Mouse (Mus musculus) intestine, embryonic 14.5 days (tissue): Measurements from ENCODE around the gene Pus7. TPM values are rescaled to one million over a fixed set of nuclear protein-coding genes. Genes with fewer than 3 reads are reported as not detected.
A peak's percentile ranks its signal among the peaks of the same experiment; 100 is the strongest.

Experiments
- ATAC-seq: fragments of 200-750 bp; cut with Nextera tagmentation; replicated peaks from 2 replicates; pipeline ENCODE4 v1.8.0; 2017; ENCODE audit warnings: low read depth, moderate number of reproducible peaks, moderate TSS enrichment, moderate library complexity; ENCODE audit not compliant: low FRiP score, low TSS enrichment
- DNase-seq: peaks from one replicate; pipeline ENCODE4 v3.0.0-alpha.2; 2018; ENCODE audit warnings: low spot score
- H3K27ac ChIP-seq: fragments of 300-500 bp; sonication (generic); 2 replicates; pipeline ENCODE4 v1.5.1; 2014; ENCODE audit warnings: low read depth, mild to moderate bottlenecking, control low read depth
- H3K27me3 ChIP-seq: fragments of 300-500 bp; sonication (generic); replicated peaks from 2 replicates; pipeline ENCODE4 v1.6.1; 2014; ENCODE audit warnings: low read length, control low read depth; ENCODE audit not compliant: control insufficient read depth, insufficient read depth
- H3K36me3 ChIP-seq: fragments of 300-500 bp; sonication (generic); 2 replicates; pipeline ENCODE4 v1.6.1; 2014; ENCODE audit warnings: low read length, control low read depth; ENCODE audit not compliant: control insufficient read depth, insufficient read depth
- H3K4me1 ChIP-seq: fragments of 300-500 bp; sonication (generic); replicated peaks from 2 replicates; pipeline ENCODE4 v1.6.1; 2014; ENCODE audit warnings: low read length, control low read depth, mixed read lengths; ENCODE audit not compliant: control insufficient read depth, insufficient read depth
- H3K4me2 ChIP-seq: fragments of 300-500 bp; sonication (generic); 2 replicates; pipeline ENCODE4 v1.6.1; 2014; ENCODE audit warnings: low read length
- H3K4me3 ChIP-seq: fragments of 300-500 bp; sonication (generic); 2 replicates; pipeline ENCODE4 v1.5.1; 2014; ENCODE audit warnings: low read depth, low read length, control low read depth, mixed read lengths
- H3K9ac ChIP-seq: fragments of 300-500 bp; sonication (generic); 2 replicates; pipeline ENCODE4 v1.6.1; 2014; ENCODE audit warnings: mild to moderate bottlenecking, low read length
- H3K9me3 ChIP-seq: fragments of 300-500 bp; sonication (generic); 2 replicates; pipeline ENCODE4 v1.6.1; 2016; ENCODE audit warnings: low read length, control low read depth; ENCODE audit not compliant: control insufficient read depth
- WGBS: fragments of 180-500 bp; shearing (Covaris S2); extraction: QIAGEN DNeasy Blood & Tissue Kit; methylation state at CpG from one replicate; pipeline ENCODE4 v1.1.7; 2014; 5-methylcytosine and 5-hydroxymethylcytosine counted together
- polyA plus RNA-seq: library from polyadenylated mRNA; unstranded; fragments of >200 nt; fragmentation: Nextera tagmentation; extraction: Ambion mirVana; gene quantifications from 2 replicates; pipeline ENCODE4 v1.2.1, GENCODE M21; 2014

Pus7 gene
- polyA plus RNA-seq, 1 experiment from 2014 or later: 36.3 TPM

- H3K4me1 ChIP-seq: no peaks in the 10 kb centered on the region
- no peaks in the 10 kb centered on the region for H3K27me3 ChIP-seq
- ATAC-seq (no peak), DNase-seq (no peak)
- H3K27ac ChIP-seq: no peak overlapping the region
- H3K4me2 ChIP-seq: no peak overlapping the region
- WGBS: 90% methylated on average over 5 of the region's 5 CpGs
- no peak overlapping the region for H3K9ac ChIP-seq
- H3K36me3 ChIP-seq: peaks cover 65% of the 10 kb centered on the region
- no peak overlapping the region for H3K4me3 ChIP-seq
- H3K9me3 ChIP-seq: no peaks in the 10 kb centered on the region
Measured at GRCm38 (mm10) chr5:23764557-23764956, 19.0 kb downstream of the Pus7 start.

GRCm38 (mm10) chr5:23762531-23762930, 21.0 kb downstream of the Pus7 start:
- H3K4me3 ChIP-seq: no peak overlapping the region
- H3K27ac ChIP-seq: no peak overlapping the region
- 94% methylated on average over 6 of the region's 6 CpGs for WGBS
- no peak overlapping the region for H3K4me2 ChIP-seq
- peaks cover 63% of the 10 kb centered on the region for H3K36me3 ChIP-seq
- no peak for DNase-seq
- no peaks in the 10 kb centered on the region for H3K9me3 ChIP-seq
- H3K4me1 ChIP-seq: no peaks in the 10 kb centered on the region
- no peaks in the 10 kb centered on the region for H3K27me3 ChIP-seq
- H3K9ac ChIP-seq: no peak overlapping the region
- ATAC-seq: no peak

- 59% methylated on average over 2 of the region's 2 CpGs for WGBS
- Histone ChIP-seq H3K36me3 (peaks cover 65% of the 10 kb centered on the region), H3K9ac (no peak overlapping the region), H3K9me3 (no peaks in the 10 kb centered on the region), H3K4me2 (no peak overlapping the region), H3K27me3 (no peaks in the 10 kb centered on the region), H3K4me3 (no peak overlapping the region), H3K4me1 (no peaks in the 10 kb centered on the region), H3K27ac (no peak overlapping the region)
- ATAC-seq (no peak), DNase-seq (peak; percentile 68)
Measured at GRCm38 (mm10) chr5:23758633-23759032, 24.9 kb downstream of the Pus7 start.

- DNase-seq: no peak
- Histone ChIP-seq H3K4me1 (no peaks in the 10 kb centered on the region), H3K27me3 (no peaks in the 10 kb centered on the region), H3K4me3 (no peak overlapping the region), H3K9ac (no peak overlapping the region), H3K27ac (no peak overlapping the region), H3K9me3 (no peaks in the 10 kb centered on the region), H3K4me2 (no peak overlapping the region), H3K36me3 (peaks cover 53% of the 10 kb centered on the region)
- 96% methylated on average over 4 of the region's 4 CpGs for WGBS
- ATAC-seq: no peak
Measured at GRCm38 (mm10) chr5:23756368-23756767, 27.1 kb downstream of the Pus7 start.

- WGBS: 96% methylated on average over 9 of the region's 9 CpGs
- H3K9ac ChIP-seq: no peak overlapping the region
- H3K4me2 ChIP-seq: no peak overlapping the region
- H3K27ac ChIP-seq: no peak overlapping the region
- ATAC-seq (no peak), DNase-seq (no peak)
- H3K9me3 ChIP-seq: no peaks in the 10 kb centered on the region
- peaks cover 54% of the 10 kb centered on the region for H3K36me3 ChIP-seq
- no peaks in the 10 kb centered on the region for H3K4me1 ChIP-seq
- H3K4me3 ChIP-seq: no peak overlapping the region
- no peaks in the 10 kb centered on the region for H3K27me3 ChIP-seq
Measured at GRCm38 (mm10) chr5:23755591-23755990, 27.9 kb downstream of the Pus7 start.

- ATAC-seq (no peak), DNase-seq (no peak)
- Histone ChIP-seq H3K27me3 (no peaks in the 10 kb centered on the region), H3K27ac (no peak overlapping the region), H3K9me3 (no peaks in the 10 kb centered on the region), H3K4me3 (no peak overlapping the region), H3K9ac (no peak overlapping the region), H3K4me2 (no peak overlapping the region), H3K4me1 (no peaks in the 10 kb centered on the region), H3K36me3 (peaks cover 63% of the 10 kb centered on the region)
- WGBS: 65% methylated on average over 2 of the region's 2 CpGs
Measured at GRCm38 (mm10) chr5:23749882-23750281, 33.6 kb downstream of the Pus7 start.

GRCm38 (mm10) chr5:23743261-23743660, 40.2 kb downstream of the Pus7 start:
- 95% methylated on average over 12 of the region's 12 CpGs for WGBS
- Histone ChIP-seq H3K4me1 (no peaks in the 10 kb centered on the region), H3K27ac (no peak overlapping the region), H3K4me3 (no peak overlapping the region), H3K9me3 (no peaks in the 10 kb centered on the region), H3K36me3 (peaks cover 76% of the 10 kb centered on the region), H3K9ac (no peak overlapping the region), H3K27me3 (no peaks in the 10 kb centered on the region), H3K4me2 (no peak overlapping the region)
- DNase-seq: no peak
- no peak for ATAC-seq

GRCm38 (mm10) chr5:23737111-23737510, 46.4 kb downstream of the Pus7 start:
- Histone ChIP-seq H3K4me2 (no peak overlapping the region), H3K27me3 (no peaks in the 10 kb centered on the region), H3K9me3 (no peaks in the 10 kb centered on the region), H3K4me3 (no peak overlapping the region), H3K9ac (no peak overlapping the region), H3K36me3 (peaks cover 25% of the 10 kb centered on the region), H3K27ac (no peak overlapping the region), H3K4me1 (no peaks in the 10 kb centered on the region)
- DNase-seq: no peak
- no peak for ATAC-seq
- WGBS: 87% methylated on average over 4 of the region's 4 CpGs

GRCm38 (mm10) chr5:23736366-23736765, 47.1 kb downstream of the Pus7 start:
- Histone ChIP-seq H3K36me3 (peaks cover 17% of the 10 kb centered on the region), H3K4me2 (no peak overlapping the region), H3K27ac (no peak overlapping the region), H3K9ac (no peak overlapping the region), H3K27me3 (no peaks in the 10 kb centered on the region), H3K4me1 (no peaks in the 10 kb centered on the region), H3K9me3 (no peaks in the 10 kb centered on the region), H3K4me3 (no peak overlapping the region)
- ATAC-seq (no peak), DNase-seq (no peak)
- WGBS: 75% methylated on average over 4 of the region's 4 CpGs
